Mouse (Mus musculus) kidney, postnatal 0 days (tissue): Measurements from ENCODE around the gene Zmat3. TPM values are rescaled to one million over a fixed set of nuclear protein-coding genes. Genes with fewer than 3 reads are reported as not detected.

Experiments
- ATAC-seq: fragments of 200-750 bp; cut with Nextera tagmentation; replicated peaks from 2 replicates; pipeline ENCODE4 v1.8.0; 2017; ENCODE audit warnings: low read depth, moderate number of reproducible peaks, moderate TSS enrichment, moderate library complexity; ENCODE audit not compliant: low FRiP score
- DNase-seq: peaks from one replicate; pipeline ENCODE4 v3.0.0-alpha.2; 2016; ENCODE audit warnings: low spot score
- H3K27ac ChIP-seq: fragments of 300-500 bp; sonication (generic); 2 replicates; pipeline ENCODE4 v1.5.1; 2014; ENCODE audit warnings: mild to moderate bottlenecking
- H3K27me3 ChIP-seq: fragments of 300-500 bp; sonication (generic); 2 replicates; pipeline ENCODE4 v1.6.1; 2014; ENCODE audit warnings: low read length, mixed read lengths; ENCODE audit not compliant: insufficient read depth
- H3K36me3 ChIP-seq: fragments of 300-500 bp; sonication (generic); 2 replicates; pipeline ENCODE4 v1.6.1; 2014; ENCODE audit warnings: low read length, mixed read lengths; ENCODE audit not compliant: insufficient read depth
- H3K4me1 ChIP-seq: fragments of 300-500 bp; sonication (generic); replicated peaks from 2 replicates; pipeline ENCODE4 v1.6.1; 2014; ENCODE audit warnings: antibody characterized with exemption, low read length, mixed read lengths; ENCODE audit not compliant: insufficient read depth
- H3K4me2 ChIP-seq: fragments of 300-500 bp; sonication (generic); 2 replicates; pipeline ENCODE4 v1.6.1; 2014; ENCODE audit warnings: mild to moderate bottlenecking, low read length, moderate library complexity, mixed read lengths
- H3K4me3 ChIP-seq: fragments of 300-500 bp; sonication (generic); replicated peaks from 2 replicates; pipeline ENCODE4 v1.5.1; 2014; ENCODE audit warnings: low read depth, low read length
- H3K9ac ChIP-seq: fragments of 300-500 bp; sonication (generic); 2 replicates; pipeline ENCODE4 v1.6.1; 2014; ENCODE audit warnings: low read depth, low read length
- H3K9me3 ChIP-seq: fragments of 300-500 bp; sonication (generic); replicated peaks from 2 replicates; pipeline ENCODE4 v1.6.1; 2016; ENCODE audit warnings: low read length, inconsistent platforms, mixed read lengths
- CTCF ChIP-seq: IDR thresholded peaks from 2 replicates; pipeline ENCODE4 v1.5.1; 2016; ENCODE audit warnings: antibody characterized with exemption, low read depth, mild to moderate bottlenecking, moderate library complexity
- WGBS: fragments of 180-500 bp; shearing (Covaris S2); extraction: QIAGEN DNeasy Blood & Tissue Kit; methylation state at CpG from one replicate; pipeline ENCODE4 v1.1.7; 2014; 5-methylcytosine and 5-hydroxymethylcytosine counted together
- polyA plus RNA-seq: library from polyadenylated mRNA; unstranded; fragments of >200 nt; fragmentation: Nextera tagmentation; extraction: Ambion mirVana; gene quantifications from 2 replicates; pipeline ENCODE4 v1.2.1, GENCODE M21; 2015

The Zmat3 gene
- polyA plus RNA-seq, 1 experiment from 2014 or later: 3.5 TPM

- DNase-seq (peak; percentile 58), ATAC-seq (peak; percentile 37; the same call in 1 of the 2 replicates)
- H3K4me1 ChIP-seq: 0 out of 2 replicates have a peak, but pooled peaks cover 2% of the 10 kb centered on the region
- no peaks in the 10 kb centered on the region for H3K36me3 ChIP-seq
- no peak for TF ChIP-seq CTCF
- H3K4me2 ChIP-seq: peak overlapping the region; percentile 89
- WGBS: 1% methylated on average over 47 of the region's 54 CpGs
- no peaks in the 10 kb centered on the region for H3K27me3 ChIP-seq
- peak overlapping the region; percentile 82 for H3K4me3 ChIP-seq
- H3K9me3 ChIP-seq: no peaks in the 10 kb centered on the region
- H3K9ac ChIP-seq: peak overlapping the region; percentile 83
- H3K27ac ChIP-seq: peak overlapping the region; percentile 73
Measured at GRCm38 (mm10) chr3:32364841-32365545, 821 bp downstream of the Zmat3 start.

DNA sequence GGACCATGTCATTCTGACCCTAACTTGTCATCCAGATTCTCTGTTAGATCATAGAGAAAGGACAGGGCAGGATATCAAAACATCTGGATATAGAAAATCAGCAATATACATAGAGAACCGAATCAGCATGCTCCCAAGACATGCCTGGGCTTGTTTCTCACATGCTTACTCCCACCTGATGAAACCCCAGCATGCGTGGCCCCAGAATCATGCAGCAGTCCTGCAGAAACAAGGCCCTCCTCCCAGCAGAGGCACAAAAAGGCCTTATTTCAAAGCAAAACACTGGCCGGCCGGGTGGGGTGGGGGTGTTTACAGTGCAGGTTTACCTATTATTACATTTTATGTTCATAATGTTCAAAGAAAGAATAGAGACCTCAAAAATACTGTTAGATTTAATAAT, 1.6 kb downstream of the Zmat3 start:
- ATAC-seq: no peak
- no peak overlapping the region for H3K4me3 ChIP-seq

GRCm38 (mm10) chr3:32361221-32361620, 4.6 kb downstream of the Zmat3 start:
- Histone ChIP-seq H3K4me1 (0 out of 2 replicates have a peak, but pooled peaks cover 2% of the 10 kb centered on the region), H3K27ac (no peak overlapping the region), H3K9ac (no peak overlapping the region), H3K4me2 (no peak overlapping the region), H3K36me3 (no peaks in the 10 kb centered on the region), H3K9me3 (no peaks in the 10 kb centered on the region), H3K27me3 (no peaks in the 10 kb centered on the region), H3K4me3 (no peak overlapping the region)
- WGBS: 10% methylated on average over 6 of the region's 6 CpGs
- no peak for TF ChIP-seq CTCF
- DNase-seq (no peak), ATAC-seq (no peak)

More for the DNA sequence above, 1.6 kb downstream of the Zmat3 start:
- 0 out of 2 replicates have a peak, but pooled peaks cover 2% of the 10 kb centered on the region for H3K4me1 ChIP-seq
- no peaks in the 10 kb centered on the region for H3K36me3 ChIP-seq
- H3K27ac ChIP-seq: no peak overlapping the region
- WGBS: 63% methylated on average over 4 of the region's 4 CpGs
- no peak for TF ChIP-seq CTCF
- peak overlapping the region; percentile 23; the same call in 1 of the 2 replicates for H3K4me2 ChIP-seq
- H3K9ac ChIP-seq: no peak overlapping the region
- H3K27me3 ChIP-seq: no peaks in the 10 kb centered on the region
- DNase-seq: no peak
- no peaks in the 10 kb centered on the region for H3K9me3 ChIP-seq

DNA sequence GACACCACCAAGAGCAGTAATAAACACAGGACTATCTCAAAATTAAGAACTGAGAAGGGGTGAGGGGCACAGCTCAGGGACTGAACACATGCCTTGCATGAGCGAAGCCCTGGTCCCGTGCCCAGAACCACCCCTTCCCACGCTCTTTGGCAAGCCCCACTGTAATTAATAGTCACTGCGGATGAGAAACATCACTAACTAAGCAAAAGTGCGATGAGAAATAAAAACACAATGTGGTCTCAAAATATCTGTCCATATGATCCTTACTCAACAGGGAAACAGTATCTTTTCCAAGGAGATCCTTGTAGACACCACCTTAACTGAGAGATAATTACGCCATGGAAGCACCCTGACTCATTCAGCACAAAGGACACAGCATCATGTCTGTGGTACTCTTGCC, 17.9 kb downstream of the Zmat3 start:
- H3K27me3 ChIP-seq: no peaks in the 10 kb centered on the region
- TF ChIP-seq CTCF: no peak
- H3K4me3 ChIP-seq: no peak overlapping the region
- DNase-seq (no peak), ATAC-seq (no peak)
- no peak overlapping the region for H3K4me2 ChIP-seq
- H3K4me1 ChIP-seq: no peaks in the 10 kb centered on the region
- 74% methylated on average over 6 of the region's 6 CpGs for WGBS
- no peak overlapping the region for H3K9ac ChIP-seq
- H3K27ac ChIP-seq: no peak overlapping the region
- peaks cover 6% of the 10 kb centered on the region for H3K36me3 ChIP-seq
- no peaks in the 10 kb centered on the region for H3K9me3 ChIP-seq

GRCm38 (mm10) chr3:32345249-32345648, 20.6 kb downstream of the Zmat3 start:
- 82% methylated on average over 11 of the region's 11 CpGs for WGBS
- DNase-seq: no peak
- no peak overlapping the region for H3K4me3 ChIP-seq
- no peak overlapping the region for H3K4me2 ChIP-seq
- no peaks in the 10 kb centered on the region for H3K9me3 ChIP-seq
- no peak for TF ChIP-seq CTCF
- no peaks in the 10 kb centered on the region for H3K27me3 ChIP-seq
- H3K4me1 ChIP-seq: no peaks in the 10 kb centered on the region
- H3K36me3 ChIP-seq: peaks cover 6% of the 10 kb centered on the region
- no peak for ATAC-seq
- no peak overlapping the region for H3K27ac ChIP-seq
- no peak overlapping the region for H3K9ac ChIP-seq

GRCm38 (mm10) chr3:32344825-32345224, 21.0 kb downstream of the Zmat3 start:
- ATAC-seq (no peak), DNase-seq (no peak)
- Histone ChIP-seq H3K4me1 (no peaks in the 10 kb centered on the region), H3K36me3 (peaks cover 6% of the 10 kb centered on the region), H3K9ac (no peak overlapping the region), H3K27me3 (no peaks in the 10 kb centered on the region), H3K9me3 (no peaks in the 10 kb centered on the region), H3K4me2 (no peak overlapping the region), H3K4me3 (no peak overlapping the region), H3K27ac (no peak overlapping the region)
- WGBS: 76% methylated on average over 5 of the region's 5 CpGs
- TF ChIP-seq CTCF: peak; percentile 23; the same call in 1 of the 2 replicates
